Mouse (Mus musculus): ENCODE results near the gene Cep152. TPM values are rescaled to one million over a fixed set of nuclear protein-coding genes. Genes with fewer than 3 reads are reported as not detected.
A peak's percentile ranks its signal among the peaks of the same experiment; 100 is the strongest.

The Cep152 gene
- total RNA-seq, 2 experiments from 2014 or later, result 10.9 to 21.1 TPM

- ATAC-seq (replicated peaks; ENCODE audit: poor library complexity, severe bottlenecking), result no peak
Measured at GRCm38 (mm10) chr2:125560037-125560436, 64.9 kb downstream of the Cep152 start.

GRCm38 (mm10) chr2:125558634-125559589 is 66.0 kb downstream of the Cep152 start:
- no peak for ATAC-seq (replicated peaks; ENCODE audit: poor library complexity, severe bottlenecking)

GRCm38 (mm10) chr2:125555830-125556229 is 69.1 kb downstream of the Cep152 start:
- peak; percentile 46; the same call in 1 of the 2 replicates for ATAC-seq (replicated peaks; ENCODE audit: poor library complexity, severe bottlenecking)

- no peak for ATAC-seq (replicated peaks; ENCODE audit: poor library complexity, severe bottlenecking)
Measured at GRCm38 (mm10) chr2:125548806-125549578, 75.9 kb downstream of the Cep152 start.

- no peak for ATAC-seq (replicated peaks; ENCODE audit: poor library complexity, severe bottlenecking)
Measured at GRCm38 (mm10) chr2:125544986-125545385, 79.9 kb downstream of the Cep152 start.

GRCm38 (mm10) chr2:125543646-125544045 is 81.3 kb downstream of the Cep152 start:
- no peak for ATAC-seq (replicated peaks; ENCODE audit: poor library complexity, severe bottlenecking)

GRCm38 (mm10) chr2:125541451-125541850 is 83.5 kb downstream of the Cep152 start:
- no peak for ATAC-seq (replicated peaks; ENCODE audit: poor library complexity, severe bottlenecking)

GRCm38 (mm10) chr2:125540579-125540978 is 84.3 kb downstream of the Cep152 start:
- no peak for ATAC-seq (replicated peaks; ENCODE audit: poor library complexity, severe bottlenecking)

GRCm38 (mm10) chr2:125539640-125540039 is 85.3 kb downstream of the Cep152 start:
- no peak for ATAC-seq (replicated peaks; ENCODE audit: poor library complexity, severe bottlenecking)

GRCm38 (mm10) chr2:125530665-125531064 is 94.2 kb downstream of the Cep152 start:
- ATAC-seq (replicated peaks; ENCODE audit: poor library complexity, severe bottlenecking), result no peak

GRCm38 (mm10) chr2:125526566-125526965 is 98.3 kb downstream of the Cep152 start:
- ATAC-seq (replicated peaks; ENCODE audit: poor library complexity, severe bottlenecking), result no peak

- ATAC-seq (replicated peaks; ENCODE audit: poor library complexity, severe bottlenecking), result no peak
Measured at GRCm38 (mm10) chr2:125525484-125525883, 99.4 kb downstream of the Cep152 start.

- no peak for ATAC-seq (replicated peaks; ENCODE audit: poor library complexity, severe bottlenecking)
Measured at GRCm38 (mm10) chr2:125516594-125516993, 108.3 kb downstream of the Cep152 start.

- no peak for ATAC-seq (replicated peaks; ENCODE audit: poor library complexity, severe bottlenecking)
Measured at GRCm38 (mm10) chr2:125515291-125516057, 109.4 kb downstream of the Cep152 start.

GRCm38 (mm10) chr2:125514391-125514790 is 110.5 kb downstream of the Cep152 start:
- ATAC-seq (replicated peaks; ENCODE audit: poor library complexity, severe bottlenecking), result no peak

Other genes with a start within 250 kb of the Cep152 start
- not detected in 2 replicates for gene Gm9913, start 120.0 kb downstream of the Cep152 start, total RNA-seq (2014; fragmentation: Nextera tagmentation)
- not detected in 2 replicates for gene Gm9913, start 120.0 kb downstream of the Cep152 start, total RNA-seq (2017)
- gene Fbn1, start 117.1 kb downstream of the Cep152 start, total RNA-seq (2014; fragmentation: Nextera tagmentation), result 0.13 TPM in 1 of 2 replicates, not detected in the other
- gene Fbn1, start 117.1 kb downstream of the Cep152 start, total RNA-seq (2017), result 0.05 and 0.34 TPM in 2 replicates
- 68.2 and 71.7 TPM in 2 replicates for gene Eid1, start 48.0 kb upstream of the Cep152 start, total RNA-seq (2014; fragmentation: Nextera tagmentation)
- gene Eid1, start 48.0 kb upstream of the Cep152 start, total RNA-seq (2017), result 121 and 142 TPM in 2 replicates
- not detected in 2 replicates for gene Shc4, start 99.0 kb upstream of the Cep152 start, total RNA-seq (2014; fragmentation: Nextera tagmentation)
- gene Shc4, start 99.0 kb upstream of the Cep152 start, total RNA-seq (2017), result 0.26 and 1.0 TPM in 2 replicates
- 11.2 and 20.4 TPM in 2 replicates for gene Secisbp2l, start 157.8 kb upstream of the Cep152 start, total RNA-seq (2014; fragmentation: Nextera tagmentation)
- 14.2 and 17.7 TPM in 2 replicates for gene Secisbp2l, start 157.8 kb upstream of the Cep152 start, total RNA-seq (2017)
- gene Galk2, start 234.0 kb upstream of the Cep152 start, total RNA-seq (2014; fragmentation: Nextera tagmentation), result 34.5 and 44.9 TPM in 2 replicates
- gene Galk2, start 234.0 kb upstream of the Cep152 start, total RNA-seq (2017), result 58.9 and 80.9 TPM in 2 replicates
- gene Cops2, start 234.0 kb upstream of the Cep152 start, total RNA-seq (2014; fragmentation: Nextera tagmentation), result 61.2 and 83.0 TPM in 2 replicates
- 160 and 284 TPM in 2 replicates for gene Cops2, start 234.0 kb upstream of the Cep152 start, total RNA-seq (2017)

All from granulocyte monocyte progenitor cell, adult 5-6 weeks (primary cell).